In genomic region chr2:174473550-174473927, GRCm38 (mm10) we compare ENCODE assay signal across 7 mouse cellular contexts. TPM values are rescaled to one million over a fixed set of nuclear protein-coding genes. Genes with fewer than 3 reads are reported as not detected.
A peak's percentile ranks its signal among the peaks of the same experiment; 100 is the strongest.
DNase-seq lines count a peak whose midpoint lies in the region; ATAC-seq and TF ChIP-seq lines count a peak whose summit lies in the region.

No protein-coding gene starts in this region.

- DNase-seq in lung, postnatal 0 days (ENCODE audit: low spot score), result no peak
- no peak for DNase-seq in lung, adult 2 months
- DNase-seq in forebrain, embryonic 10.5 days (ENCODE audit: extremely low spot score, low spot score), result no peak
- no peak for DNase-seq in ovary, postnatal 10 days (ENCODE audit: low spot score)
- no peak for DNase-seq in adrenal gland, postnatal 36 days

- no peaks in the 10 kb centered on the region for H3K27me3 ChIP-seq in lung, postnatal 0 days (replicated peaks; ENCODE audit: insufficient read depth, low read length)
- H3K27me3 ChIP-seq in forebrain, embryonic 10.5 days (ENCODE audit: poor library complexity, severe bottlenecking), result no peaks in the 10 kb centered on the region
- no peaks in the 10 kb centered on the region for H3K27me3 ChIP-seq in limb, embryonic 12.5 days
- H3K27me3 ChIP-seq in stomach, embryonic 14.5 days (ENCODE audit: control insufficient read depth, insufficient read depth, low read length), result no peaks in the 10 kb centered on the region

- H3K9ac ChIP-seq in lung, postnatal 0 days (replicated peaks; ENCODE audit: low read depth), result no peak overlapping the region
- H3K9ac ChIP-seq in limb, embryonic 12.5 days (replicated peaks), result peak overlapping the region; percentile 78
- H3K9ac ChIP-seq in stomach, embryonic 14.5 days (replicated peaks; ENCODE audit: low read depth, low read length), result peak overlapping the region; percentile 14; the same call in 1 of the 2 replicates

- no peak for ATAC-seq in lung, postnatal 0 days
- no peak for ATAC-seq in limb, embryonic 12.5 days (ENCODE audit: insufficient number of reproducible peaks, insufficient read depth, low FRiP score, low TSS enrichment, low read depth)
- ATAC-seq in stomach, embryonic 14.5 days (ENCODE audit: insufficient number of reproducible peaks, insufficient read depth, low FRiP score, low read depth), result no peak

- H3K4me2 ChIP-seq in lung, postnatal 0 days (replicated peaks; ENCODE audit: low read depth, low read length), result peak overlapping the region; percentile 66
- peak overlapping the region; percentile 68 for H3K4me2 ChIP-seq in limb, embryonic 12.5 days
- peak overlapping the region; percentile 50 for H3K4me2 ChIP-seq in stomach, embryonic 14.5 days (replicated peaks; ENCODE audit: low read depth, low read length)

- H3K4me1 ChIP-seq in lung, postnatal 0 days (ENCODE audit: insufficient read depth, low read depth, low read length), result peaks cover 6% of the 10 kb centered on the region; the same call in 1 of the 2 replicates
- H3K4me1 ChIP-seq in lung, adult 2 months (ENCODE audit: control insufficient read depth, insufficient read depth, low read length), result peaks cover 10% of the 10 kb centered on the region
- H3K4me1 ChIP-seq in forebrain, embryonic 10.5 days, result peaks cover 24% of the 10 kb centered on the region
- 0 out of 2 replicates have a peak, but pooled peaks cover 13% of the 10 kb centered on the region for H3K4me1 ChIP-seq in limb, embryonic 12.5 days (replicated peaks)
- H3K4me1 ChIP-seq in stomach, embryonic 14.5 days (ENCODE audit: control insufficient read depth, insufficient read depth, low read length), result peaks cover 14% of the 10 kb centered on the region; the same call in 1 of the 2 replicates

- 67% methylated on average over 5 of the region's 5 CpGs for WGBS in lung, postnatal 0 days
- 70% methylated on average over 5 of the region's 5 CpGs for WGBS in lung, adult 2 months
- 80% methylated on average over 5 of the region's 5 CpGs for WGBS in forebrain, embryonic 10.5 days
- WGBS in limb, embryonic 12.5 days, result 65% methylated on average over 5 of the region's 5 CpGs
- 67% methylated on average over 5 of the region's 5 CpGs for WGBS in stomach, embryonic 14.5 days

- TF ChIP-seq EP300 in lung, postnatal 0 days (IDR thresholded peaks at IDR 0.05), result no peak

- no peak overlapping the region for H3K27ac ChIP-seq in lung, postnatal 0 days (ENCODE audit: low read length)
- H3K27ac ChIP-seq in forebrain, embryonic 10.5 days, result peak overlapping the region; percentile 91
- peak overlapping the region; percentile 80 for H3K27ac ChIP-seq in limb, embryonic 12.5 days
- H3K27ac ChIP-seq in stomach, embryonic 14.5 days (ENCODE audit: low read length), result peak overlapping the region; percentile 69; the same call in 1 of the 2 replicates

- no peak overlapping the region for H3K4me3 ChIP-seq in lung, postnatal 0 days (ENCODE audit: low read depth, low read length)
- no peak overlapping the region for H3K4me3 ChIP-seq in lung, adult 2 months (replicated peaks; ENCODE audit: extremely low read depth, low read depth, low read length)
- H3K4me3 ChIP-seq in forebrain, embryonic 10.5 days, result peak overlapping the region; percentile 87
- peak overlapping the region; percentile 75 for H3K4me3 ChIP-seq in limb, embryonic 12.5 days (replicated peaks)
- peak overlapping the region; percentile 68 for H3K4me3 ChIP-seq in stomach, embryonic 14.5 days (ENCODE audit: low read depth, low read length)

- no peak for TF ChIP-seq CTCF in lung, postnatal 0 days (IDR thresholded peaks at IDR 0.05)
- no peak for TF ChIP-seq CTCF in lung, adult 2 months (IDR thresholded peaks at IDR 0.05; ENCODE audit: insufficient read depth, low read length)

- H3K9me3 ChIP-seq in lung, postnatal 0 days (ENCODE audit: low read length), result no peaks in the 10 kb centered on the region
- H3K9me3 ChIP-seq in forebrain, embryonic 10.5 days, result no peaks in the 10 kb centered on the region
- no peaks in the 10 kb centered on the region for H3K9me3 ChIP-seq in limb, embryonic 12.5 days
- no peaks in the 10 kb centered on the region for H3K9me3 ChIP-seq in stomach, embryonic 14.5 days (ENCODE audit: control insufficient read depth, low read depth, low read length)

- H3K36me3 ChIP-seq in lung, postnatal 0 days (ENCODE audit: insufficient read depth, low read length), result no peaks in the 10 kb centered on the region
- peaks cover 32% of the 10 kb centered on the region for H3K36me3 ChIP-seq in forebrain, embryonic 10.5 days (replicated peaks)
- H3K36me3 ChIP-seq in limb, embryonic 12.5 days, result peaks cover 26% of the 10 kb centered on the region
- peaks cover 5% of the 10 kb centered on the region; the same call in 1 of the 2 replicates for H3K36me3 ChIP-seq in stomach, embryonic 14.5 days (ENCODE audit: control insufficient read depth, insufficient read depth, low read length)

- TF ChIP-seq POLR2A in lung, adult 2 months (IDR thresholded peaks at IDR 0.05; ENCODE audit: borderline replicate concordance, extremely low read depth, low read depth, low read length), result no peak

RNA-seq across cellular contexts. Expression of gene Prelid3b, which starts 0.7 kb away (rescaled TPM):
- polyA plus RNA-seq in lung, postnatal 0 days (2015; fragmentation: Nextera tagmentation; extraction: Ambion mirVana), result 64.9 and 68.9 TPM in 2 replicates
- polyA plus RNA-seq in lung, adult 2 months (2012; rRNA removed), result 21.8 and 29.7 TPM in 2 replicates
- polyA plus RNA-seq in forebrain, embryonic 10.5 days (2016; fragmentation: Nextera tagmentation; extraction: Ambion mirVana), result 128 and 129 TPM in 2 replicates
- polyA plus RNA-seq in limb, embryonic 12.5 days (2016; fragmentation: Nextera tagmentation; extraction: Ambion mirVana), result 103 and 111 TPM in 2 replicates
- polyA plus RNA-seq in stomach, embryonic 14.5 days (2014; fragmentation: Nextera tagmentation; extraction: Ambion mirVana), result 99.9 and 101 TPM in 2 replicates
- 100 to 1,000 TPM; 121 to 124 TPM for total RNA-seq in adrenal gland, postnatal 36 days (2021)

RNA-seq across cellular contexts. Expression of gene Atp5e, which starts 9.6 kb away (rescaled TPM):
- 591 and 652 TPM in 2 replicates for polyA plus RNA-seq in lung, postnatal 0 days (2015; fragmentation: Nextera tagmentation; extraction: Ambion mirVana)
- 238 and 290 TPM in 2 replicates for polyA plus RNA-seq in lung, adult 2 months (2012; rRNA removed)
- polyA plus RNA-seq in forebrain, embryonic 10.5 days (2016; fragmentation: Nextera tagmentation; extraction: Ambion mirVana), result 534 and 554 TPM in 2 replicates
- polyA plus RNA-seq in limb, embryonic 12.5 days (2016; fragmentation: Nextera tagmentation; extraction: Ambion mirVana), result 805 and 852 TPM in 2 replicates
- polyA plus RNA-seq in stomach, embryonic 14.5 days (2014; fragmentation: Nextera tagmentation; extraction: Ambion mirVana), result 875 and 936 TPM in 2 replicates
- total RNA-seq in adrenal gland, postnatal 36 days (2021), result 100 to 1,000 TPM; 528 to 595 TPM

RNA-seq across cellular contexts. Expression of gene Tubb1, which starts 23.0 kb away (rescaled TPM):
- polyA plus RNA-seq in lung, postnatal 0 days (2015; fragmentation: Nextera tagmentation; extraction: Ambion mirVana), result 10.5 and 11.3 TPM in 2 replicates
- 17.4 and 38.3 TPM in 2 replicates for polyA plus RNA-seq in lung, adult 2 months (2012; rRNA removed)
- polyA plus RNA-seq in forebrain, embryonic 10.5 days (2016; fragmentation: Nextera tagmentation; extraction: Ambion mirVana), result 5.5 and 5.9 TPM in 2 replicates
- polyA plus RNA-seq in limb, embryonic 12.5 days (2016; fragmentation: Nextera tagmentation; extraction: Ambion mirVana), result 4.3 and 5.2 TPM in 2 replicates
- polyA plus RNA-seq in stomach, embryonic 14.5 days (2014; fragmentation: Nextera tagmentation; extraction: Ambion mirVana), result 0.84 and 1.4 TPM in 2 replicates
- under 1 TPM; 0.40 to 0.86 TPM for total RNA-seq in adrenal gland, postnatal 36 days (2021)

RNA-seq across cellular contexts. Expression of gene Ctsz, which starts 34.7 kb away (rescaled TPM):
- 208 and 222 TPM in 2 replicates for polyA plus RNA-seq in lung, postnatal 0 days (2015; fragmentation: Nextera tagmentation; extraction: Ambion mirVana)
- polyA plus RNA-seq in lung, adult 2 months (2012; rRNA removed), result 229 and 251 TPM in 2 replicates
- polyA plus RNA-seq in forebrain, embryonic 10.5 days (2016; fragmentation: Nextera tagmentation; extraction: Ambion mirVana), result 102 and 106 TPM in 2 replicates
- 105 and 110 TPM in 2 replicates for polyA plus RNA-seq in limb, embryonic 12.5 days (2016; fragmentation: Nextera tagmentation; extraction: Ambion mirVana)
- 167 and 176 TPM in 2 replicates for polyA plus RNA-seq in stomach, embryonic 14.5 days (2014; fragmentation: Nextera tagmentation; extraction: Ambion mirVana)
- 100 to 1,000 TPM; 153 to 175 TPM for total RNA-seq in adrenal gland, postnatal 36 days (2021)

RNA-seq across cellular contexts. Expression of gene Nelfcd, which starts 57.9 kb away (rescaled TPM):
- polyA plus RNA-seq in lung, postnatal 0 days (2015; fragmentation: Nextera tagmentation; extraction: Ambion mirVana), result 54.3 and 59.1 TPM in 2 replicates
- 37.7 and 44.9 TPM in 2 replicates for polyA plus RNA-seq in lung, adult 2 months (2012; rRNA removed)
- polyA plus RNA-seq in forebrain, embryonic 10.5 days (2016; fragmentation: Nextera tagmentation; extraction: Ambion mirVana), result 196 and 201 TPM in 2 replicates
- polyA plus RNA-seq in limb, embryonic 12.5 days (2016; fragmentation: Nextera tagmentation; extraction: Ambion mirVana), result 190 and 193 TPM in 2 replicates
- polyA plus RNA-seq in stomach, embryonic 14.5 days (2014; fragmentation: Nextera tagmentation; extraction: Ambion mirVana), result 117 and 125 TPM in 2 replicates
- 10 to 100 TPM; 54.9 to 55.8 TPM for total RNA-seq in adrenal gland, postnatal 36 days (2021)

Comparison
In these comparisons a context has a peak if more than half of its experiments do, and no peak if none do; other contexts are left out.
1. H3K4me3 ChIP-seq: peak in forebrain, embryonic 10.5 days (single experiment), limb, embryonic 12.5 days (single experiment) and stomach, embryonic 14.5 days (single experiment); none in lung, postnatal 0 days (single experiment) and lung, adult 2 months (single experiment).
2. Peak in every context shown above with its lines, with median percentiles within 50 percentile points of each other: H3K4me2 ChIP-seq.